Mouse (Mus musculus): Measurements from ENCODE around the gene Fggy. TPM values are rescaled to one million over a fixed set of nuclear protein-coding genes. Genes with fewer than 3 reads are reported as not detected.

Fggy gene
- total RNA-seq, 1 experiment = 8.2 TPM

DNA sequence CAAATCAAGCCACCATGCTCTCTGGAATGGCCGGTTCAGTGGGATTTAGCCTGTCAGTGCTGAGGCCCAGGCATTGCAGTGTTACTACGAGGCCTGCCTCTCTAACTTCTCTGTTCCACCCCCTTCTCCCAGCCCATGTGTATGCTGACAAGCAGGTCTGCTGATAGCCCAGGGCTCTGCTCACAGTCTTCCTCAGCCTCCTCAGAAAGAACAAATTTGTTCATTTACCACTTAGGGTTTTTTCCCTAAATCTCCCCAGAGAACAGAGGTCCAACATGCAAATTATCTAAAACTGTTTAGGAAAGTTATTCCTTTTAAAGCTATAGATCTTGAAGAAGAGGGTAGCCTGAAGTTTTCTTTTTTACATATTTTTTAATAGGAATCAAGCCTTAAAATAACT lies 179.4 kb downstream of the Fggy start:
- Histone ChIP-seq H3K9ac (ENCODE audit: insufficient read depth, low read depth, low read length, poor library complexity, severe bottlenecking) (no peak overlapping the region), H3K36me3 (ENCODE audit: control insufficient read depth, insufficient read depth, low read length, poor library complexity, severe bottlenecking) (no peaks in the 10 kb centered on the region; the same call in 1 of the 2 replicates), H3K4me1 (ENCODE audit: control insufficient read depth in 2 of 2, insufficient read depth in 2 of 2, low read length in 2 of 2, poor library complexity in 1 of 2) (no peaks in the 10 kb centered on the region), H3K9me3 (ENCODE audit: control insufficient read depth, insufficient read depth, low read depth, low read length) (0 out of 2 replicates have a peak, but pooled peaks cover 1% of the 10 kb centered on the region), H3K4me3 (ENCODE audit: insufficient read depth in 1 of 2, low read depth in 1 of 2, low read length in 2 of 2, poor library complexity in 1 of 2, severe bottlenecking in 1 of 2) (no peak overlapping the region), H3K27ac (ENCODE audit: insufficient read depth, low read depth, low read length, poor library complexity, severe bottlenecking) (no peak overlapping the region)
- no peak for DNase-seq (ENCODE audit: low read depth, low spot score)
- in situ Hi-C loops (cut with MboI; ENCODE audit: low sequenced_read_pairs in 2 of 2, unreplicated experiment in 2 of 2) = no loop called here
- TF ChIP-seq ZC3H11A (IDR thresholded peaks at IDR 0.05; ENCODE audit: borderline replicate concordance, low read depth, low read length) (no peak), CHD2 (IDR thresholded peaks at IDR 0.05; ENCODE audit: low read depth, low read length) (no peak), MAFK (IDR thresholded peaks at IDR 0.05; ENCODE audit: insufficient read depth, low read depth, low read length) (no peak), HCFC1 (IDR thresholded peaks at IDR 0.05; ENCODE audit: borderline replicate concordance, insufficient read depth, low read length) (no peak), ZNF384 (IDR thresholded peaks at IDR 0.05; ENCODE audit: low read depth, low read length) (no peak)

DNA sequence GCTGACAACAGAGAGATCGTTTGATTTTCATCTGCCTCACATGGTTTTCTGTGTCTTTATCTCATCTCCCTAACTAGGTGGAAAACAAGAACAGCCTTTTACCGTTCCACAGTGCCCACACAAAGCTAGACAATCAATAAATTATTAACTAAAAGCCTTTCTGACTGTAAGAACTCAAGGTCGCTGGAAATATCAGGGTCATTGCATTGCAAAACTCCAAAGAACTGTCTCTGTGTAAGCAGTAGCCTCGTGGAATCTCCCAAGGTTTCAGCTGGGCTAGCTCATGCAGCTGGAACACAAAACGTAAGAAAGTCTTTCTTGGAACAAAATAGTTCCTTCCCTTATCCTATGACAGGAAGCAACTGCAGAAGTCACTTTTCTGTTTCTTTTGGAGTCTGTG lies 180.9 kb downstream of the Fggy start:
- H3K4me1 ChIP-seq (ENCODE audit: control insufficient read depth in 2 of 2, insufficient read depth in 2 of 2, low read length in 2 of 2, poor library complexity in 1 of 2) = no peaks in the 10 kb centered on the region
- no peak overlapping the region for H3K4me3 ChIP-seq (ENCODE audit: insufficient read depth in 1 of 2, low read depth in 1 of 2, low read length in 2 of 2, poor library complexity in 1 of 2, severe bottlenecking in 1 of 2)
- H3K27ac ChIP-seq (ENCODE audit: insufficient read depth, low read depth, low read length, poor library complexity, severe bottlenecking) = no peak overlapping the region
- no peaks in the 10 kb centered on the region; the same call in 1 of the 2 replicates for H3K36me3 ChIP-seq (ENCODE audit: control insufficient read depth, insufficient read depth, low read length, poor library complexity, severe bottlenecking)
- H3K9me3 ChIP-seq (ENCODE audit: control insufficient read depth, insufficient read depth, low read depth, low read length) = 0 out of 2 replicates have a peak, but pooled peaks cover 1% of the 10 kb centered on the region
- TF ChIP-seq MAFK (IDR thresholded peaks at IDR 0.05; ENCODE audit: insufficient read depth, low read depth, low read length) = no peak
- TF ChIP-seq CHD2 (IDR thresholded peaks at IDR 0.05; ENCODE audit: low read depth, low read length) = no peak
- H3K9ac ChIP-seq (ENCODE audit: insufficient read depth, low read depth, low read length, poor library complexity, severe bottlenecking) = no peak overlapping the region
- in situ Hi-C loops (cut with MboI; ENCODE audit: low sequenced_read_pairs in 2 of 2, unreplicated experiment in 2 of 2) = no loop called here
- no peak for DNase-seq (ENCODE audit: low read depth, low spot score)

DNA sequence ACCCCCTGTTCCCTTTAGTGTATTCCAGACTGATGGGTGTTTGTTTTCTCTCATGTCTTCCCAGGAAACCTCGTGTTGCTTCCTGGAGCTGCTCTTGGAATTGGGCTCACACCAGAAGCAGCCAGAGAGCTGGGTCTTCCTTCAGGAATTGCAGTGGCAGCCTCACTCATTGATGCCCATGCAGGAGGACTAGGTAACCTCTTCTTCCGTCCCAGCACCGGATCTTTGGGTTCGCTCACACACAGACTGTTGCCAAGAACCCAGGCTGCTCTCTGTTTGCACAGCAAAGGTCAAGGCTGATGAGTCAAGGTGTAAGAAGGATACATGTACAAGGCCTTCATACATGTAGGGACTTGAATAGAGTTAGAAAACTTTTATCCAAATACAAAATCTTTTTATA lies 181.4 kb downstream of the Fggy start:
- Histone ChIP-seq H3K9me3 (ENCODE audit: control insufficient read depth, insufficient read depth, low read depth, low read length) (0 out of 2 replicates have a peak, but pooled peaks cover 1% of the 10 kb centered on the region), H3K36me3 (ENCODE audit: control insufficient read depth, insufficient read depth, low read length, poor library complexity, severe bottlenecking) (no peaks in the 10 kb centered on the region; the same call in 1 of the 2 replicates), H3K9ac (ENCODE audit: insufficient read depth, low read depth, low read length, poor library complexity, severe bottlenecking) (no peak overlapping the region), H3K4me1 (ENCODE audit: control insufficient read depth in 2 of 2, insufficient read depth in 2 of 2, low read length in 2 of 2, poor library complexity in 1 of 2) (no peaks in the 10 kb centered on the region), H3K4me3 (ENCODE audit: insufficient read depth in 1 of 2, low read depth in 1 of 2, low read length in 2 of 2, poor library complexity in 1 of 2, severe bottlenecking in 1 of 2) (no peak overlapping the region), H3K27ac (ENCODE audit: insufficient read depth, low read depth, low read length, poor library complexity, severe bottlenecking) (no peak overlapping the region)
- no peak for TF ChIP-seq ZC3H11A (IDR thresholded peaks at IDR 0.05; ENCODE audit: borderline replicate concordance, low read depth, low read length)
- TF ChIP-seq HCFC1 (IDR thresholded peaks at IDR 0.05; ENCODE audit: borderline replicate concordance, insufficient read depth, low read length) = no peak
- TF ChIP-seq MAFK (IDR thresholded peaks at IDR 0.05; ENCODE audit: insufficient read depth, low read depth, low read length) = no peak
- TF ChIP-seq CHD2 (IDR thresholded peaks at IDR 0.05; ENCODE audit: low read depth, low read length) = no peak
- TF ChIP-seq ZNF384 (IDR thresholded peaks at IDR 0.05; ENCODE audit: low read depth, low read length) = no peak
- in situ Hi-C loops (cut with MboI; ENCODE audit: low sequenced_read_pairs in 2 of 2, unreplicated experiment in 2 of 2) = no loop called here
- DNase-seq (ENCODE audit: low read depth, low spot score) = no peak

DNA sequence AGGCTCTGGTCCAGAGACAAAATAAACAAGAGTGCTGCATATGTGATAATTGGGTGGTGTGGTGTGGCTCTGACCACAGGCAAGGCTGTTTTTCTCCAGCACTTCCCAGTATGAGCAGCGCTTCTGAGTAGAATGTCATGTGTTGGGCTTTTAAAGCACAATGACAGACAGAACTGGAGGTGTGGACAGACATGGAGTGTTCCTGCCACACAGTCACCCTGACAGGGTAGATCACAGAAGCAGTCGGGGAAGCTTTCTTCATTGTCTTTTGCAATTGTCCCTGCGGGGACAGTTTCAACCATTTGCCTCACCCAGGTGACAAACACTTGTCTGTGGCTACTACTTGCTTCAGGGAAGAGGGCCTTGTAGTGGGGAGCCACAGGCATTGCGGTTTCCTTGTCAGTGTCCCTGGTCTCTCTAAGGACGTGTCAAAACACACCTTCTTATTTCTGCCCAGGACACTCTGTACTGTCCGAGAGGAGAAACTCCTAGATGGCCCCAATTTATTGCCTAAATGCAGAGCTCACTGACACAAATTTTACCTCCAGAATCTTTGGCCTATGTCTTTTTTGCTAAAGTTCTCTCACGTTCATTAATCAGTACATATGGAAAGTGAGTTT lies 183.9 kb downstream of the Fggy start:
- Histone ChIP-seq H3K36me3 (ENCODE audit: control insufficient read depth, insufficient read depth, low read length, poor library complexity, severe bottlenecking) (no peaks in the 10 kb centered on the region; the same call in 1 of the 2 replicates), H3K27ac (ENCODE audit: insufficient read depth, low read depth, low read length, poor library complexity, severe bottlenecking) (no peak overlapping the region), H3K4me3 (ENCODE audit: insufficient read depth in 1 of 2, low read depth in 1 of 2, low read length in 2 of 2, poor library complexity in 1 of 2, severe bottlenecking in 1 of 2) (no peak overlapping the region), H3K9ac (ENCODE audit: insufficient read depth, low read depth, low read length, poor library complexity, severe bottlenecking) (no peak overlapping the region), H3K9me3 (ENCODE audit: control insufficient read depth, insufficient read depth, low read depth, low read length) (0 out of 2 replicates have a peak, but pooled peaks cover 1% of the 10 kb centered on the region), H3K4me1 (ENCODE audit: control insufficient read depth in 2 of 2, insufficient read depth in 2 of 2, low read length in 2 of 2, poor library complexity in 1 of 2) (no peaks in the 10 kb centered on the region)
- TF ChIP-seq ZC3H11A (IDR thresholded peaks at IDR 0.05; ENCODE audit: borderline replicate concordance, low read depth, low read length) (no peak), ZNF384 (IDR thresholded peaks at IDR 0.05; ENCODE audit: low read depth, low read length) (no peak), MAFK (IDR thresholded peaks at IDR 0.05; ENCODE audit: insufficient read depth, low read depth, low read length) (no peak), HCFC1 (IDR thresholded peaks at IDR 0.05; ENCODE audit: borderline replicate concordance, insufficient read depth, low read length) (no peak), CHD2 (IDR thresholded peaks at IDR 0.05; ENCODE audit: low read depth, low read length) (no peak)
- in situ Hi-C loops (cut with MboI; ENCODE audit: low sequenced_read_pairs in 2 of 2, unreplicated experiment in 2 of 2) = no loop called here
- no peak for DNase-seq (ENCODE audit: low read depth, low spot score)

All from ES-E14 (cell line).